Mouse (Mus musculus) T-cell, adult 66 days (primary cell): Measurements from ENCODE around the gene Zfp971. TPM values are rescaled to one million over a fixed set of nuclear protein-coding genes. Genes with fewer than 3 reads are reported as not detected.

ENCODE experiments used
- total RNA-seq, 2 experiments: library from RNA; stranded (reverse); gene quantifications; 3 replicates in 1 of 2; 4 replicates in 1 of 2; pipeline ENCODE4 v1.2.4; 2023

Gene Zfp971
- total RNA-seq, result 10 to 100 TPM; 14.6 to 15.8 TPM

DNA sequence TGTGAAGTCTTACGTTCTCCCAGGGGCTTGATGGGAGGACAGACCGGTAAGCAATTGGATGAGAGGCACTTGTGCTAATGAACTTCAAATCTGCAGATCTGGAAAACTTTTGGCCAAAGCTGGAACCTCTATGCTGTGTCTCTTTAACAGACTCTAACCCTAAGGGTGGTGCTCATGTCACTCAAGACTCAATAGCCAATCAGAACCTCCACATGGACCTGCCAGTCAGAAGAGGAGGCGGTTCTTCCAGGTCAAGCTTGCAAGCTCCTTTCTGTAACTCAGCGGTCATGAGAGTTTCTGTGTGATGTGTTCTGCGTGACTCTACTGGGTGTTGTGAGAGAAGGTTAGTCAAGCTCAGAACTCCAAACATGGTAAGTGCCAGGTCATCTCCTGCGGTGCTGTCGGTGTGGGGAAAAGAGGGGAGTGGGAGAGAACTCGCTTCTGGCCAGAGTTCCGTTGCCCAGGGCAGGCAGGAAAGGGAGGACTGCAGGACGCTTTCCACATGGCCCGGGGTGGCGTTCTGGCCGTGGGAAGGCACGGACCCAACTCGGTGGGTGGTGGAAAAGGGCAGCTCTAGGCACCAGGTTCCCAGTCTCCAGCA lies at the start of gene Zfp971:
Gene Zfp971 (plus strand): TSS at position 274 of the 601 bp plus-strand sequence.

DNA sequence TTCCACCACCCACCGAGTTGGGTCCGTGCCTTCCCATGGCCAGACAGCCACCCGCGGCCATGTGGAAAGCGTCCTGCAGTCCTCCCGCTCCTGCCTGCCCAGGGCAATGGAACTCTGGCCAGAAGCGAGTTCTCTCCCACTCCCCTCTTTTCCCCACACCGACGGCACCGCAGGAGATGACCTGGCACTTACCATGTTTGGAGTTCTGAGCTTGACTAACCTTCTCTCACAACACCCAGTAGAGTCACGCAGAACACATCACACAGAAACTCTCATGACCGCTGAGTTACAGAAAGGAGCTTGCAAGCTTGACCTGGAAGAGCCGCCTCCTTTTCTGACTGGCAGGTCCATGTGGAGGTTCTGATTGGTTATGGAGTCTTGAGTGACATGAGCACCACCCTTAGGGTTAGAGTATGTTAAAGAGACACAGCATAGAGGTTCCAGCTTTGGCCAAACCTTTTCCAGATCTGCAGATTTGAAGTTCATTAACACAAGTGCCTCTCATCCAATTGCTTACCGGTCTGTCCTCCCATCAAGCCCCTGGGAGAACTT lies 55.2 kb downstream of the Zfp971 start, which contains the start of gene Zfp931:
Gene Zfp931 (minus strand): TSS at position 311 of the 552 bp plus-strand sequence.

Other genes starting within 250 kb of the Zfp971 start
- gene Gm14325, start 182.9 kb upstream of the Zfp971 start, total RNA-seq, result 10 to 100 TPM; 14.3 TPM
- 1 to 10 TPM in 1 of 2 experiments, under 1 TPM in 1; 0.99 to 1.4 TPM for gene Gm14327, start 126.2 kb upstream of the Zfp971 start, total RNA-seq
- gene Zfp972, start 97.7 kb upstream of the Zfp971 start, total RNA-seq, result not detected
- 10 to 100 TPM in 1 of 2 experiments, 1 to 10 TPM in 1; 9.8 to 10.3 TPM for gene Gm14326, start 66.0 kb upstream of the Zfp971 start, total RNA-seq
- gene Zfp931, start 55.2 kb downstream of the Zfp971 start, total RNA-seq, result 10 to 100 TPM; 13.8 to 17.2 TPM
- under 1 TPM in 1 of 2 experiments, not detected in 1; 0.26 TPM for gene Phactr3, start 95.7 kb downstream of the Zfp971 start, total RNA-seq